Comparison of ENCODE assay signal across 9 mouse cellular contexts in genomic region chr2:160364666-160365065, GRCm38 (mm10). TPM values are rescaled to one million over a fixed set of nuclear protein-coding genes. Genes with fewer than 3 reads are reported as not detected.
DNase-seq lines count a peak whose midpoint lies in the region; ATAC-seq and TF ChIP-seq lines count a peak whose summit lies in the region.
"Had no signal": no experiment of that assay in that cellular context is flagged by ENCODE, and none has a peak within 500 bp of the region (broad histone marks: within the 10 kb centered on the region; RNA-seq: fewer than 3 reads in every experiment).

No protein-coding gene starts in this region.

- TF ChIP-seq CTCF in intestine, postnatal 0 days (IDR thresholded peaks at IDR 0.05; ENCODE audit: low read depth): no peak

- no peaks in the 10 kb centered on the region for H3K36me3 ChIP-seq in lung, embryonic 15.5 days
- no peaks in the 10 kb centered on the region for H3K36me3 ChIP-seq in forebrain, embryonic 11.5 days (ENCODE audit: control insufficient read depth, insufficient read depth, low read length)
- peaks cover 12% of the 10 kb centered on the region; the same call in 1 of the 2 replicates for H3K36me3 ChIP-seq in intestine, postnatal 0 days (ENCODE audit: control insufficient read depth, insufficient read depth)
- no peaks in the 10 kb centered on the region for H3K36me3 ChIP-seq in neural tube, embryonic 14.5 days (ENCODE audit: control insufficient read depth, insufficient read depth, low read length)

- 3% methylated on average over 12 of the region's 12 CpGs for WGBS in lung, embryonic 15.5 days
- WGBS in forebrain, embryonic 11.5 days: under 1% methylated on average over 12 of the region's 12 CpGs
- WGBS in intestine, postnatal 0 days: 9% methylated on average over 12 of the region's 12 CpGs
- 1% methylated on average over 12 of the region's 12 CpGs for WGBS in neural tube, embryonic 14.5 days

- peaks cover 30% of the 10 kb centered on the region for H3K4me1 ChIP-seq in lung, embryonic 15.5 days
- H3K4me1 ChIP-seq in forebrain, embryonic 11.5 days (replicated peaks; ENCODE audit: control insufficient read depth, insufficient read depth, low read length): peaks cover 16% of the 10 kb centered on the region
- peaks cover 3% of the 10 kb centered on the region; the same call in 1 of the 2 replicates for H3K4me1 ChIP-seq in intestine, postnatal 0 days (replicated peaks; ENCODE audit: control insufficient read depth, insufficient read depth, low read length)
- peaks cover 15% of the 10 kb centered on the region; the same call in 1 of the 2 replicates for H3K4me1 ChIP-seq in neural tube, embryonic 14.5 days (ENCODE audit: control insufficient read depth, insufficient read depth, low read length)

- H3K27me3 ChIP-seq in lung, embryonic 15.5 days: peaks cover 79% of the 10 kb centered on the region
- peaks cover 71% of the 10 kb centered on the region for H3K27me3 ChIP-seq in forebrain, embryonic 11.5 days (ENCODE audit: control insufficient read depth, insufficient read depth, low read length)
- peaks cover 54% of the 10 kb centered on the region for H3K27me3 ChIP-seq in intestine, postnatal 0 days (replicated peaks; ENCODE audit: control insufficient read depth, insufficient read depth, low read length)
- peaks cover 55% of the 10 kb centered on the region for H3K27me3 ChIP-seq in neural tube, embryonic 14.5 days (ENCODE audit: control insufficient read depth, insufficient read depth, low read length)

- ATAC-seq in lung, embryonic 15.5 days (ENCODE audit: borderline replicate concordance, extremely low read depth, low FRiP score, low TSS enrichment): no peak
- no peak for ATAC-seq in forebrain, embryonic 11.5 days (replicated peaks; ENCODE audit: low FRiP score)
- no peak for ATAC-seq in intestine, postnatal 0 days
- ATAC-seq in neural tube, embryonic 14.5 days (ENCODE audit: low read depth): no peak

- H3K9ac ChIP-seq in lung, embryonic 15.5 days: no peak overlapping the region
- no peak overlapping the region for H3K9ac ChIP-seq in forebrain, embryonic 11.5 days (ENCODE audit: low read length)
- H3K9ac ChIP-seq in intestine, postnatal 0 days (ENCODE audit: low read depth, low read length): peak overlapping the region; percentile 79
- H3K9ac ChIP-seq in neural tube, embryonic 14.5 days (replicated peaks; ENCODE audit: low read depth, low read length): peak overlapping the region; percentile 16; the same call in 1 of the 2 replicates

- no peak for DNase-seq in lung, postnatal 4 days
- DNase-seq in forebrain, embryonic 11.5 days (ENCODE audit: low spot score): no peak
- no peak for DNase-seq in thymus, postnatal 25 days
- no peak for DNase-seq in adrenal gland, adult 18-20 months (ENCODE audit: low spot score in 2 of 2)
- no peak for DNase-seq in left cerebral cortex, postnatal 10 days (ENCODE audit: extremely low spot score in 1 of 2, low spot score in 2 of 2)

- H3K9me3 ChIP-seq in lung, embryonic 15.5 days: no peaks in the 10 kb centered on the region
- no peaks in the 10 kb centered on the region for H3K9me3 ChIP-seq in forebrain, embryonic 11.5 days (ENCODE audit: control insufficient read depth, low read length)
- no peaks in the 10 kb centered on the region for H3K9me3 ChIP-seq in intestine, postnatal 0 days (ENCODE audit: control insufficient read depth)
- no peaks in the 10 kb centered on the region for H3K9me3 ChIP-seq in neural tube, embryonic 14.5 days (ENCODE audit: control insufficient read depth, low read length)

- intact Hi-C loops in left cerebral cortex, postnatal 10 days (cut with DNase I): loop anchor here (5.0 to 10.0 kb wide), 3 partner anchors 302 to 1452 kb away; no protein-coding TSS in a partner anchor

- peak overlapping the region; percentile 97 for H3K4me2 ChIP-seq in lung, embryonic 15.5 days
- peak overlapping the region; percentile 97; the same call in 1 of the 2 replicates for H3K4me2 ChIP-seq in forebrain, embryonic 11.5 days (ENCODE audit: low read depth, low read length, severe bottlenecking)
- H3K4me2 ChIP-seq in intestine, postnatal 0 days (replicated peaks; ENCODE audit: low read depth): peak overlapping the region; percentile 94
- H3K4me2 ChIP-seq in neural tube, embryonic 14.5 days (ENCODE audit: low read depth, low read length): peak overlapping the region; percentile 95

- H3K27ac ChIP-seq in lung, embryonic 15.5 days: no peak overlapping the region
- no peak overlapping the region for H3K27ac ChIP-seq in forebrain, embryonic 11.5 days (ENCODE audit: low read depth, low read length)
- H3K27ac ChIP-seq in intestine, postnatal 0 days (ENCODE audit: low read depth, low read length): no peak overlapping the region
- H3K27ac ChIP-seq in neural tube, embryonic 14.5 days (ENCODE audit: low read depth, low read length): no peak overlapping the region

- H3K4me3 ChIP-seq in lung, embryonic 15.5 days: peak overlapping the region; percentile 52
- H3K4me3 ChIP-seq in forebrain, embryonic 11.5 days (ENCODE audit: low read depth, low read length): peak overlapping the region; percentile 54
- peak overlapping the region; percentile 72 for H3K4me3 ChIP-seq in intestine, postnatal 0 days (ENCODE audit: low read depth, low read length)
- peak overlapping the region; percentile 41 for H3K4me3 ChIP-seq in neural tube, embryonic 14.5 days (ENCODE audit: low read depth, low read length)

RNA-seq across cellular contexts. Expression of gene Mafb, which starts 2.2 kb away (rescaled TPM):
- 2.3 and 3.3 TPM in 2 replicates for polyA plus RNA-seq in lung, embryonic 15.5 days (2015; fragmentation: Nextera tagmentation; extraction: Ambion mirVana)
- 5.3 and 5.4 TPM in 2 replicates for polyA plus RNA-seq in forebrain, embryonic 11.5 days (2014; fragmentation: Nextera tagmentation; extraction: Ambion mirVana)
- 98.5 and 114 TPM in 2 replicates for polyA plus RNA-seq in intestine, postnatal 0 days (2015; fragmentation: Nextera tagmentation; extraction: Ambion mirVana)
- 16.7 and 20.5 TPM in 2 replicates for polyA plus RNA-seq in neural tube, embryonic 14.5 days (2014; fragmentation: Nextera tagmentation; extraction: Ambion mirVana)
- 10 to 100 TPM; 17.9 to 19.8 TPM for total RNA-seq in adrenal gland, adult 18-20 months (2021)
- 10 to 100 TPM; 19.9 to 21.6 TPM for total RNA-seq in left cerebral cortex, postnatal 10 days (2021)

RNA-seq across cellular contexts. Expression of gene Gm826, which starts 30.7 kb away (rescaled TPM):
- 0.36 TPM in 2 replicates for polyA plus RNA-seq in lung, embryonic 15.5 days (2015; fragmentation: Nextera tagmentation; extraction: Ambion mirVana)
- not detected in 2 replicates for polyA plus RNA-seq in forebrain, embryonic 11.5 days (2014; fragmentation: Nextera tagmentation; extraction: Ambion mirVana)
- polyA plus RNA-seq in intestine, postnatal 0 days (2015; fragmentation: Nextera tagmentation; extraction: Ambion mirVana): 6.2 and 8.2 TPM in 2 replicates
- not detected in 2 replicates for polyA plus RNA-seq in neural tube, embryonic 14.5 days (2014; fragmentation: Nextera tagmentation; extraction: Ambion mirVana)
- 1 to 10 TPM; 1.1 to 1.3 TPM for total RNA-seq in adrenal gland, adult 18-20 months (2021)
- total RNA-seq in left cerebral cortex, postnatal 10 days (2021): not detected
- total RNA-seq: left cerebral cortex, postnatal 36 days had no signal

Comparison
In these comparisons a context has a peak if more than half of its experiments do, and no peak if none do; other contexts are left out.
1. H3K9ac ChIP-seq: peak in intestine, postnatal 0 days (single experiment) and neural tube, embryonic 14.5 days (single experiment); none in lung, embryonic 15.5 days (single experiment) and forebrain, embryonic 11.5 days (single experiment).
2. Peak in every context shown above with its lines, with median percentiles within 50 percentile points of each other: H3K4me2 ChIP-seq and H3K4me3 ChIP-seq.